Mouse (Mus musculus) hindbrain, embryonic 11.5 days (tissue): ENCODE data around the gene Akap6. TPM values are rescaled to one million over a fixed set of nuclear protein-coding genes. Genes with fewer than 3 reads are reported as not detected.

Experiments used
- ATAC-seq: fragments of 200-750 bp; cut with Nextera tagmentation; 2 replicates; pipeline ENCODE4 v1.8.0; 2017; ENCODE audit warnings: mild to moderate bottlenecking, moderate TSS enrichment, moderate library complexity; ENCODE audit not compliant: low FRiP score
- DNase-seq: peaks from one replicate; pipeline ENCODE4 v3.0.0-alpha.2; 2015; ENCODE audit warnings: low spot score
- H3K27ac ChIP-seq: fragments of 300-500 bp; sonication (generic); 2 replicates; pipeline ENCODE4 v1.5.1; 2014; ENCODE audit warnings: mild to moderate bottlenecking, low read depth, low read length
- H3K27me3 ChIP-seq: fragments of 300-500 bp; sonication (generic); 2 replicates; pipeline ENCODE4 v1.6.1; 2014; ENCODE audit warnings: mild to moderate bottlenecking, low read length, moderate library complexity, mixed read lengths; ENCODE audit not compliant: control insufficient read depth, insufficient read depth
- H3K36me3 ChIP-seq: fragments of 300-500 bp; sonication (generic); 2 replicates; pipeline ENCODE4 v1.6.1; 2014; ENCODE audit warnings: mild to moderate bottlenecking, low read length, moderate library complexity, mixed read lengths; ENCODE audit not compliant: control insufficient read depth, insufficient read depth
- H3K4me1 ChIP-seq: fragments of 300-500 bp; sonication (generic); replicated peaks from 2 replicates; pipeline ENCODE4 v1.6.1; 2014; ENCODE audit warnings: low read length, mixed read lengths; ENCODE audit not compliant: control insufficient read depth, insufficient read depth
- H3K4me2 ChIP-seq: fragments of 300-500 bp; sonication (generic); replicated peaks from 2 replicates; pipeline ENCODE4 v1.6.1; 2014; ENCODE audit warnings: mild to moderate bottlenecking, low read depth, low read length
- H3K4me3 ChIP-seq: fragments of 300-500 bp; sonication (generic); 2 replicates; pipeline ENCODE4 v1.5.1; 2014; ENCODE audit warnings: low read depth, low read length
- H3K9ac ChIP-seq: fragments of 300-500 bp; sonication (generic); 2 replicates; pipeline ENCODE4 v1.6.1; 2014; ENCODE audit warnings: low read depth, low read length
- H3K9me3 ChIP-seq: fragments of 300-500 bp; sonication (generic); 2 replicates; pipeline ENCODE4 v1.6.1; 2016; ENCODE audit warnings: low read length; ENCODE audit not compliant: control insufficient read depth
- WGBS: fragments of 180-500 bp; shearing (Covaris S2); extraction: QIAGEN DNeasy Blood & Tissue Kit; methylation state at CpG from one replicate; pipeline ENCODE4 v1.1.7; 2014; 5-methylcytosine and 5-hydroxymethylcytosine counted together
- polyA plus RNA-seq: library from polyadenylated mRNA; unstranded; fragments of >200 nt; fragmentation: Nextera tagmentation; extraction: Ambion mirVana; gene quantifications from 2 replicates; pipeline ENCODE4 v1.2.1, GENCODE M21; 2014

Akap6 gene
- polyA plus RNA-seq, 1 experiment from 2014 or later: 35.7 TPM

GRCm38 (mm10) chr12:52835914-52836546 is 136.8 kb downstream of the Akap6 start:
- Histone ChIP-seq H3K27ac (peak overlapping the region; percentile 81), H3K9me3 (no peaks in the 10 kb centered on the region), H3K4me3 (no peak overlapping the region), H3K36me3 (no peaks in the 10 kb centered on the region), H3K4me2 (no peak overlapping the region), H3K27me3 (no peaks in the 10 kb centered on the region), H3K4me1 (peaks cover 7% of the 10 kb centered on the region), H3K9ac (no peak overlapping the region)
- ATAC-seq (no peak), DNase-seq (peak; percentile 33)
- WGBS: 70% methylated on average over 12 of the region's 12 CpGs

- Histone ChIP-seq H3K27me3 (no peaks in the 10 kb centered on the region), H3K9ac (no peak overlapping the region), H3K36me3 (no peaks in the 10 kb centered on the region), H3K9me3 (no peaks in the 10 kb centered on the region), H3K27ac (no peak overlapping the region), H3K4me3 (no peak overlapping the region), H3K4me1 (peaks cover 5% of the 10 kb centered on the region; the same call in 1 of the 2 replicates), H3K4me2 (no peak overlapping the region)
- ATAC-seq: no peak
- 93% methylated on average over 1 of the region's 1 CpGs for WGBS
- DNase-seq: no peak
Measured at GRCm38 (mm10) chr12:52845982-52846381, 146.8 kb downstream of the Akap6 start.

- peaks cover 5% of the 10 kb centered on the region; the same call in 1 of the 2 replicates for H3K4me1 ChIP-seq
- DNase-seq: no peak
- H3K9me3 ChIP-seq: no peaks in the 10 kb centered on the region
- no peak overlapping the region for H3K4me2 ChIP-seq
- no peak overlapping the region for H3K4me3 ChIP-seq
- no peak for ATAC-seq
- H3K27me3 ChIP-seq: no peaks in the 10 kb centered on the region
- H3K36me3 ChIP-seq: no peaks in the 10 kb centered on the region
- H3K9ac ChIP-seq: no peak overlapping the region
- WGBS: 82% methylated on average over 4 of the region's 4 CpGs
- H3K27ac ChIP-seq: no peak overlapping the region
Measured at GRCm38 (mm10) chr12:52847020-52847419, 147.8 kb downstream of the Akap6 start.

- no peak overlapping the region for H3K9ac ChIP-seq
- no peaks in the 10 kb centered on the region for H3K27me3 ChIP-seq
- peaks cover 5% of the 10 kb centered on the region; the same call in 1 of the 2 replicates for H3K4me1 ChIP-seq
- ATAC-seq: peak; percentile 94
- H3K4me3 ChIP-seq: no peak overlapping the region
- peak; percentile 41 for DNase-seq
- no peaks in the 10 kb centered on the region for H3K9me3 ChIP-seq
- no peak overlapping the region for H3K4me2 ChIP-seq
- H3K36me3 ChIP-seq: no peaks in the 10 kb centered on the region
- 0 out of 2 replicates have a peak overlapping the region, but pooled peaks have one; percentile 19 for H3K27ac ChIP-seq
- 45% methylated on average over 14 of the region's 14 CpGs for WGBS
Measured at GRCm38 (mm10) chr12:52847830-52848518, 148.8 kb downstream of the Akap6 start.

GRCm38 (mm10) chr12:52848519-52848855 is 149.3 kb downstream of the Akap6 start:
- Histone ChIP-seq H3K36me3 (no peaks in the 10 kb centered on the region), H3K4me1 (peaks cover 5% of the 10 kb centered on the region; the same call in 1 of the 2 replicates), H3K27me3 (no peaks in the 10 kb centered on the region), H3K9me3 (no peaks in the 10 kb centered on the region), H3K4me3 (no peak overlapping the region), H3K9ac (no peak overlapping the region), H3K27ac (no peak overlapping the region), H3K4me2 (no peak overlapping the region)
- ATAC-seq (peak; percentile 54; the same call in 1 of the 2 replicates), DNase-seq (no peak)
- WGBS: 52% methylated on average over 7 of the region's 7 CpGs

GRCm38 (mm10) chr12:52849297-52849696 is 150.1 kb downstream of the Akap6 start:
- Histone ChIP-seq H3K4me2 (no peak overlapping the region), H3K27me3 (no peaks in the 10 kb centered on the region), H3K4me1 (peaks cover 5% of the 10 kb centered on the region; the same call in 1 of the 2 replicates), H3K4me3 (no peak overlapping the region), H3K9me3 (no peaks in the 10 kb centered on the region), H3K27ac (no peak overlapping the region), H3K9ac (no peak overlapping the region), H3K36me3 (no peaks in the 10 kb centered on the region)
- ATAC-seq (no peak), DNase-seq (no peak)
- WGBS: 85% methylated on average over 4 of the region's 4 CpGs

- DNase-seq (no peak), ATAC-seq (no peak)
- 72% methylated on average over 7 of the region's 7 CpGs for WGBS
- H3K27ac ChIP-seq: no peak overlapping the region
- no peak overlapping the region for H3K4me3 ChIP-seq
- no peak overlapping the region for H3K4me2 ChIP-seq
- no peaks in the 10 kb centered on the region for H3K36me3 ChIP-seq
- no peaks in the 10 kb centered on the region for H3K27me3 ChIP-seq
- H3K4me1 ChIP-seq: peaks cover 5% of the 10 kb centered on the region; the same call in 1 of the 2 replicates
- no peaks in the 10 kb centered on the region for H3K9me3 ChIP-seq
- H3K9ac ChIP-seq: no peak overlapping the region
Measured at GRCm38 (mm10) chr12:52850332-52851036, 151.3 kb downstream of the Akap6 start.

- Histone ChIP-seq H3K4me3 (no peak overlapping the region), H3K4me1 (peaks cover 5% of the 10 kb centered on the region; the same call in 1 of the 2 replicates), H3K27ac (no peak overlapping the region), H3K4me2 (no peak overlapping the region), H3K9me3 (no peaks in the 10 kb centered on the region), H3K36me3 (no peaks in the 10 kb centered on the region), H3K27me3 (no peaks in the 10 kb centered on the region), H3K9ac (no peak overlapping the region)
- no peak for ATAC-seq
- DNase-seq: no peak
- 80% methylated on average over 5 of the region's 5 CpGs for WGBS
Measured at GRCm38 (mm10) chr12:52851221-52851620, 152.0 kb downstream of the Akap6 start.
